Mouse (Mus musculus): ENCODE data around the gene Lage3. TPM values are rescaled to one million over a fixed set of nuclear protein-coding genes. Genes with fewer than 3 reads are reported as not detected.
A peak's percentile ranks its signal among the peaks of the same experiment; 100 is the strongest.

The Lage3 gene
- polyA plus RNA-seq, 2 experiments = 51.9 to 57.5 TPM

GRCm38 (mm10) chrX:74352645-74353466, 562 bp downstream of the Lage3 start:
- Histone ChIP-seq H3K4me3 (ENCODE audit: insufficient read depth in 1 of 2, low read depth in 2 of 2, low read length in 2 of 2) (peak overlapping the region; percentile 60 to 84), H3K4me2 (ENCODE audit: low read depth) (peak overlapping the region; percentile 76), H3K4me1 (replicated peaks; ENCODE audit: control insufficient read depth in 2 of 2, insufficient read depth in 2 of 2, low read length in 1 of 2) (peaks cover 0 to 4% of the 10 kb centered on the region in 2 experiments; a peak in 2 of 4 replicates), H3K9ac (replicated peaks) (peak overlapping the region; percentile 66), H3K9me3 (ENCODE audit: control insufficient read depth, low read length) (no peaks in the 10 kb centered on the region), H3K27me3 (ENCODE audit: control insufficient read depth, insufficient read depth, low read length) (no peaks in the 10 kb centered on the region), H3K27ac (no peak overlapping the region; the same call in 1 of the 2 replicates), H3K36me3 (replicated peaks; ENCODE audit: control insufficient read depth, insufficient read depth, low read depth) (no peaks in the 10 kb centered on the region)
- ATAC-seq (ENCODE audit: insufficient read depth) (peak; percentile 39; the same call in 1 of the 2 replicates), DNase-seq (ENCODE audit: low read depth in 3 of 3, low spot score in 3 of 3) (no peak)
- 18% methylated on average over 13 of the region's 13 CpGs for WGBS (ENCODE audit: insufficient replicate concordance)
- no peak for TF ChIP-seq EP300 (IDR thresholded peaks at IDR 0.05; ENCODE audit: low read depth)
- no peak for TF ChIP-seq CTCF (IDR thresholded peaks at IDR 0.05; ENCODE audit: low read depth)

GRCm38 (mm10) chrX:74330166-74330930, 23.1 kb downstream of the Lage3 start:
- no peaks in the 10 kb centered on the region for H3K27me3 ChIP-seq (ENCODE audit: control insufficient read depth, insufficient read depth, low read length)
- ATAC-seq (ENCODE audit: insufficient read depth) (no peak), DNase-seq (ENCODE audit: low read depth in 3 of 3, low spot score in 3 of 3) (no peak)
- TF ChIP-seq EP300 (IDR thresholded peaks at IDR 0.05; ENCODE audit: low read depth) (no peak), CTCF (IDR thresholded peaks at IDR 0.05; ENCODE audit: low read depth) (no peak)
- 0 out of 4 replicates have a peak, but pooled peaks cover 0 to 4% of the 10 kb centered on the region in 2 experiments for H3K4me1 ChIP-seq (replicated peaks; ENCODE audit: control insufficient read depth in 2 of 2, insufficient read depth in 2 of 2, low read length in 1 of 2)
- H3K4me2 ChIP-seq (ENCODE audit: low read depth) = no peak overlapping the region
- H3K4me3 ChIP-seq (ENCODE audit: insufficient read depth in 1 of 2, low read depth in 2 of 2, low read length in 2 of 2) = no peak overlapping the region
- no peaks in the 10 kb centered on the region for H3K9me3 ChIP-seq (ENCODE audit: control insufficient read depth, low read length)
- no peak overlapping the region for H3K27ac ChIP-seq
- no peaks in the 10 kb centered on the region for H3K36me3 ChIP-seq (replicated peaks; ENCODE audit: control insufficient read depth, insufficient read depth, low read depth)
- 21% methylated on average over 2 of the region's 2 CpGs for WGBS (ENCODE audit: insufficient replicate concordance)
- no peak overlapping the region for H3K9ac ChIP-seq (replicated peaks)

GRCm38 (mm10) chrX:74329215-74329671, 24.2 kb downstream of the Lage3 start:
- no peak for TF ChIP-seq EP300 (IDR thresholded peaks at IDR 0.05; ENCODE audit: low read depth)
- no peak for TF ChIP-seq CTCF (IDR thresholded peaks at IDR 0.05; ENCODE audit: low read depth)
- Histone ChIP-seq H3K4me1 (replicated peaks; ENCODE audit: control insufficient read depth in 2 of 2, insufficient read depth in 2 of 2, low read length in 1 of 2) (0 out of 4 replicates have a peak, but pooled peaks cover 0 to 4% of the 10 kb centered on the region in 2 experiments), H3K4me3 (ENCODE audit: insufficient read depth in 1 of 2, low read depth in 2 of 2, low read length in 2 of 2) (peak overlapping the region; percentile 34 to 38), H3K9me3 (ENCODE audit: control insufficient read depth, low read length) (no peaks in the 10 kb centered on the region), H3K27ac (no peak overlapping the region), H3K9ac (replicated peaks) (no peak overlapping the region), H3K4me2 (ENCODE audit: low read depth) (peak overlapping the region; percentile 54), H3K36me3 (replicated peaks; ENCODE audit: control insufficient read depth, insufficient read depth, low read depth) (no peaks in the 10 kb centered on the region), H3K27me3 (ENCODE audit: control insufficient read depth, insufficient read depth, low read length) (no peaks in the 10 kb centered on the region)
- ATAC-seq (ENCODE audit: insufficient read depth) = peak; percentile 13
- 20% methylated on average over 10 of the region's 10 CpGs for WGBS (ENCODE audit: insufficient replicate concordance)
- no peak for DNase-seq (ENCODE audit: low read depth in 3 of 3, low spot score in 3 of 3)

- 15% methylated on average over 22 of the region's 30 CpGs for WGBS (ENCODE audit: insufficient replicate concordance)
- H3K4me2 ChIP-seq (ENCODE audit: low read depth) = peak within 1 kb of the TSS; percentile 54
- H3K27me3 ChIP-seq (ENCODE audit: control insufficient read depth, insufficient read depth, low read length) = no peaks in the 10 kb centered on the region
- H3K27ac ChIP-seq = no peak within 1 kb of the TSS
- no peaks in the 10 kb centered on the region for H3K9me3 ChIP-seq (ENCODE audit: control insufficient read depth, low read length)
- peak; percentile 88 for ATAC-seq (ENCODE audit: insufficient read depth)
- 0 out of 4 replicates have a peak, but pooled peaks cover 0 to 4% of the 10 kb centered on the region in 2 experiments for H3K4me1 ChIP-seq (replicated peaks; ENCODE audit: control insufficient read depth in 2 of 2, insufficient read depth in 2 of 2, low read length in 1 of 2)
- DNase-seq (ENCODE audit: low read depth in 3 of 3, low spot score in 3 of 3) = peak; percentile 20 to 41 (median 32)
- peak within 1 kb of the TSS; percentile 34 to 44 for H3K4me3 ChIP-seq (ENCODE audit: insufficient read depth in 1 of 2, low read depth in 2 of 2, low read length in 2 of 2)
- H3K9ac ChIP-seq (replicated peaks) = 0 out of 2 replicates have a peak within 1 kb of the TSS, but pooled peaks have one; percentile 12
- TF ChIP-seq EP300 (IDR thresholded peaks at IDR 0.05; ENCODE audit: low read depth) = no peak
- no peaks in the 10 kb centered on the region for H3K36me3 ChIP-seq (replicated peaks; ENCODE audit: control insufficient read depth, insufficient read depth, low read depth)
These were observed 24.7 kb downstream of the Lage3 start, which contains the start of gene Plxna3 for GRCm38 (mm10) chrX:74328725-74329161. Gene Plxna3, plus strand, starts transcription at chrX:74329066.
